Mouse (Mus musculus) natural killer cell, adult 2 months (primary cell): ENCODE results near the gene Dmap1.

ENCODE experiments used
- DNase-seq, 2 experiments: peaks; one replicate each; pipeline ENCODE4 v3.0.0; 2022; ENCODE audit warnings: low spot score in 2 of 2

The Dmap1 gene

DNA sequence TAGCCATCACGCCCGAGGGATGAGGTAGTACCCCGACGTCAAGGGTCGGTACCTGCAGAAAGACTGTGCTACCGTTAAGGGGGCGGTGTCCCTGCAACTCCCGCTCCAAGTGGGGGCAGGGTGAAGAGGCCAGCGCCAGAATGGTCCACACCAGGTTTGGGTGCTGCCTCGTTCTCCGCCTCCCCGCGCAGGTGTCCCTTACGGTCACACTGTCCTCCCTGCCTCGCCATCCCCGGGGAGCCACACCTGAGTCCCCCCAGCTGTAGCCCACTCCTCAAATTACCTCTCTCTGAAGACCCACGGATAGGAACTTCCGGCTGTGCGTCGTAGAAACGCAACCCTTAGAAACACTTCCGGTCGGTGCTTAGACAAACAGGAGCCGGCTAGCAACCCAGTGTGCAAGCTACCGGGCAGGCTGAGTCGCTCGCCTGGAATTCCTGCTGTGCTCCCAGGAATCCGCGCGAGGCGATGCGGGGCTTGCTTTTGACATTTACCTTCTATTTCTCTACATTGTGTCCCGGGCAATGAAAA, at the start of gene Dmap1:
TSS of gene Dmap1 (minus strand) at position 343 of the 531 bp plus-strand sequence.
- DNase-seq = peak; percentile 76 to 81

DNA sequence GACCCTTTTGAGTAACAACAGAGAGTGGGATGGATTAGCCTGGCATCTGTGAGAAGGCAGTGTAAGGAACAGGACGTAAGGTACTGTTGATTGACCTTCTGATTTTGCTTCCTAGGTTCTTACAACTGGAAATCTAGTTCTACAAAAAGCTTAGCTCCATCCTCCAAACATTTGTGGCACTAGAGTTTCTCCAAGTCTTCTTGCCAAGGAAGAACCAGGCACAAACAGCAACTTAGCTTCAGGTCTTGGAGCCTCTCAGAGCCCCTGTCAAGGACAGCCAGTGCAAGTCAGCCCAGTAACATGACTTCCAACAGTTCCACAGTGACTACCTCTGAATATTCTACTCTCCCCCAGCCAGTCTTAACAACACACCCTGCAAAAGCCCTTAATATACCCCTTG, 42.0 kb upstream of the Dmap1 start, which contains the start of gene Gm12845:
TSS of gene Gm12845 (plus strand) at position 301 of the 400 bp plus-strand sequence.
- no peak for DNase-seq

DNA sequence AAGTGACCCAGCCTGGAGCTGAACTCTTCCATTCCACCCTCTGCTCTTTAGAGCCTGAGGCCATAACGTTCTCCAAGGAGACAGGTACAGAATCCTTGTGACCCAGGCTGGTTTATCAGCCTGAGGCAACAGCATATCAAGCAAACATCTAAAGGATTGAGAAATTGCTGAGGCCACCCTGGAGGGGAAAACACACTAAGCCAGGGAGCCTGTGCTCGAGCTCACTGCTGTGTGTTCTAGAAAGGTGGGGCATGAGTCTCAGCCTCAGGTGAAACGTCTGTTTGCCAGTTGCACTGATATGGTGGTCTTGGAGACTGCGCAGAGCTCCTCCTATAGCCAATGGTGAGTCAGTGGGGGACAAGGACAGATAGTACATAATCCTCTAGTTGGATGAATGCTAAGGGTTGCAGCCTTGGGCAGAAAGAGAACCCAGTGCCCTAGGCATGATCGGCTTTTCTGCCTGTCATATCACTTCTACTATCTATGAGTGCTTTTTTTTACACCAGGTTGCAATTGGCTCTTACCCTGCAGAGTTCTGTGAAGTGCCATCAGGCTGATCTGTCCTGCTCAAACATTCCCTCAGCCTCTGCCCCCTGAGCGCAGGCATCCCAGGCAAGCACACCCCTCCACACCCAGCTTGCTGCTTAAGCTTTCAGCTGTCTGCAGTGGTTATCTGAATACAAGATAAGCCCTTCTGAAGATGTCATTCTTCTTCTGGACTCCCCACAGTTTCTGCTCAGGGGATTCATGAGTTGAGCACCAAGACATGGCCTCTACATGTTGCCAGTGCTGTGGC, 31.4 kb upstream of the Dmap1 start:
- DNase-seq = no peak

DNA sequence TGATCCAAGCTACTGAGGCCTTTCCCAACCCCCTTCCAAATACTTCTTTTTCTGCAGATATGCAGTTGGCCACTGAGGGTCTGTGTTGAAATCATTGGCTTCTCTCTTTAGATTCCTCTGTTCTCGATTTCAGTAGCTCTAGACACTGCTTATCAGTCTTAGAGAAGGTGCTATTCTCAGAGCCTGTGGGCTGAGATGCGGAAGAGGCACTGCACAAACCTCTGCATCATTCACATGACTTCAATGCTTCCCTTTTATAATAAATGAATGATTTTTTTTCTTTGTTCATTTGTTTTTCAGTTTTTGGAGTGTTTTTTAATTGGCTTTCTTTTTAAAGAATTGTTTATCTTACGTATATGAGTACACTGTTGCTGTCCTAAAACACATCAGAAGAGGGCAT, 30.2 kb upstream of the Dmap1 start:
- DNase-seq = no peak

DNA sequence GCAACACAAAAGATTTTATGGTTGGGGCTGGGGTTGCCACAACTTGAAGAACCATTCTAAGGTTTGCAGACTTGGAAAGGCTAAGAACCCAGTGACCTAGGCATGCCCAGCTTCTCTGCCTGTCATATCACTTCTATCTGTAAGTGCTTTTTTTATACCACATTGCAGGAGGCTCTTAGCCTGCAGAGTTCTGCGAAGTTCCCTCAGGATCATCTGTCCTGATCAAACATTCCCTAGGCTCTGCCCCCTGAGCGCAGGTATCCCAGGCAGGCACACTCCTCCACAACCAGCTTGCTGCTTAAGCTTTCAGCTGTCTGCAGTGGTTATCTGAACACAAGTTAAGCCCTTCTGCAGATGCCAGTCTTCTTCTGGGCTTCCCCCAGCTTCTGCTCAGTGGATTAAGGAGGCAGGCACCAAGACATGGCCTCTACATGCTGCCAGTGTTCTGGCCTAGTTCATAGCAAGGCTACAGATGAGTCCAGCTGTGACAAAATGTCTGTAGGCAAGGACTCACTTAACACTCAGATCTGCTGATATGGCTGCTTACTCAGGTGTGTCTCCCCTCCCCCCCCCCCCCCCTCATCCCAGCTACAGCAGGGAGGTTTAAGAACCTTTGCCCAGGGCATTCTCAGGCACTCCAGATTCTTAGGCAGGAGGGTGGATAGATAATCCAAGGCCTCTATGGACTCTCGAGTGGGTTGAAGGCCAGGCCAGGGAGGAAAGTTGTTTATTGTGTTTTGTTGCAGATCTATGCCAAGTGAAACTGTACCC, 26.9 kb upstream of the Dmap1 start:
- DNase-seq = no peak

DNA sequence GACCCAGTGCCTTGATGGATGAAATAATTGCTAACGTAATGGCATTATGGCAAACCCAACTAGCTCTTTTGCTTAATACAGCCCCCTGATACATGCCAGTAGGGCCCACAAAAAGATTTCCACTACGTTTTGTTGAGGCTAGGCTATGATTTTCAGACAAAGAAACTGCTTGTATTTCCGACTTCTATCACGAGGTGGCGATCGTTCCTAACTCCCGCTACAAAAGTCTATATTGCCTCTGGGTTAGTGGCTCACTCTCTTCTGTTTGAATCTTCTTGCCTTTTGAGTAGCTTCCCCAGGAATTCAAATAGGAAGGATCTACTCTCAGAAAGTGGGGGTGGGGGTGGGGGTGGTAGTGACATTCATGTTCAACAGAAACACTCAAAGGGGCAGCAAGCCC, 23.3 kb upstream of the Dmap1 start:
- peak in 1 of 2 experiments; percentile 17 for DNase-seq

DNA sequence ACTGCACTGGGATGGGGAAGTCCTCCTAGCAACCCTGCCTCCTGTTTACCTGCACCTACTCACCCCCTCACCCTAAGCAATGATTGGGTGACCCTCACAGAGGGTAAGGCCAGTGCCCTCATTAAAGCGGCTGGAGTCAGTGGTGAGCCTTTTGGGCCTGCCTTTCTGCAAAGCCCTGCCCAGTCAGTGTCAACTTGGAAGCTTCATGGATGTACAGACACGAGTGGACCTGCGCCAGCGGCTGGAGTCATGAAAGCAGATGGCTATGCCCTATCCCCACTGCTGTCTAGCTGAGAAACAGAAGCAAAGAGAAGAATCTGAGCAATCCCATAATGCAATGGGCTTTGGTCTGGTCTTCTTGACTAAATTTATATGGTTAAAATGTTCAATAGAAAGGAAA, 4.3 kb upstream of the Dmap1 start:
- DNase-seq = no peak

DNA sequence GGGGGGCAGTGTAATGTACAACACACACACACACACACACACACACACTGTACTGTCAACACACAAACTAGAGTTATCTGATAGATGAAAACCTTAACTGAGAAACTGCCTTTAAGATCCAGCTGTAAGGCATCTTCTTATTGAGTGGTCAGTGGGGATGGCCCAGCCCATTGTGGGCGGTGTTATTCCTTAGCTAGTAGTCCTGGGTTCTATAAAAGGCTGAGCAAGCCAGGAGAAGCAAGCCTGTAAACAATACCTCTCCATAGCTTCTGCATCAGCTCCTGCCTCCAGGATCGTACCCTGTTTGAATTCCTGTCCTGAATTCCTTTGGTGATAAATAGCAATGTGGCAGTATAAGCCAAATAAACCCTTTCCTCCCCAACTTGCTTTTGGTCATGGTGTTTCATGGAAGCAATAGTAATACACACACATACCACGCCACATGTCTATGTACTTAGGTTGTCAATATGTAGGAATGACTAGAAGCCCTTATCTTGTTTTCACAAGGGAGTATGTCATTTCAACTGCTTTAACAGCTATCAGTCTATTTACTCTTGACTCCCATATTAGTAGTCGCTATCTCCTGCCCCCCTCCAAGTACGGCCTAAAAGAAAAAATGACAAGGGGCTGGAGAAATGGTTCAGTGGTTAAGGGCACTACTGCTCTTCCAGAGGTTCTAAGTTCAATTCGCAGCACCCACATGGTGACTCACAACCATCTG, 1.1 kb upstream of the Dmap1 start:
- no peak for DNase-seq

DNA sequence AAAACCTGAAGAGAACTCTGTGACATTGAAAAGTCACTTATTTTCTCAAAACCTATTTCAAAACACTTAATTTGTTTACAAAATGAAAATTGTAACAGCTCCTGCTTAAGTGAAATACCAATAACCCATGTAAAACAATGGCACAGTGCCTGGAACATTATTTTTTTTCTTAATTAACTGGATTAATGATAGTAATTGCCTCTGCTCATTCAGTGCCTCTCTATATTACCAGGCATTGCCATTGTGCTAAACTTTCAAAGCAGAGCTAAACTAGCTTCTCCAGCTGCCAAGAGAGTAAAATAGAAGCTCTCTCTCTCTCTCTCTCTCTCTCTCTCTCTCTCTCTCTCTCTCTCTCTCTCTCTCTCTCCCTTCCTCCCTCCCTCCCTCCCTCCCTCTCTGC, 390 bp upstream of the Dmap1 start:
- DNase-seq = no peak

DNA sequence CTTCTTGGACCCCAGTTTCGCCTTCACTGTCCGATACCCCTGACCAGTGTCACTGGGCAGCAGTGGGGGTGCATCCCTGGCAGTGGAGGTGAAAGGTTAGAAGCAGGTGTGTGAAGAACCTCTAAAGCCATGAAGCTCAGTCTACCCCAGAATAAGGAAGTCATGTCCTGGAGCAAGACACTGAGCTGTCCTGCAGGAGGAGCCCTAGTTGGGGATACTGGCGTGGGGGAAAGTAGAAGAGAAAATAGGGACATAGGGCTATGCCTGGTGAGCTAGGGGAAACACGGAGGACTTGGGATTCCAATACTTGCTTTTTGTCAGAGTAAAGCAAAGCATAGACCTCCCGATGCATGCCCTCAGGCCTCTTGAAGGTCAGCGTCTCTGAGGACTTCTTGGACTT, 1.1 kb downstream of the Dmap1 start:
- DNase-seq = no peak

DNA sequence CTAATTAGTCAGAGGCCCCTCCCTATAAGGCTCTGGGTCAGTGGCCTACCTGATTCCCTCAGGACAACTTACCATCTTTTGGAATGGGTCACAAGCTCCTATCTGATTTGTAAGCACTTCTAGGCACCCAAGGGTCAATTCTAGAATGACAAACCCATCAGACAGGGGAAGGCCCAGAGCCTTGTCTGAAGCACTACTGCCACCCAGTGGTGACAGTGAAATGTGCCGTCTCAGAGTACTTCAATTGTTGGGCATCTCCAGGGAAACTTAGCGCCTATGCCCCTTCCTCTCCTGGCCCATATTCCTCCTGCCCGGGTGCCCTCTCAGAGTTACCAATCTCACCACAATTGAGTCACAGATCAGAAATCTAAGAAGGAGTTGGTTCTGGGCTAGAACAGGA, 5.2 kb downstream of the Dmap1 start:
- peak; percentile 42 to 60 for DNase-seq

DNA sequence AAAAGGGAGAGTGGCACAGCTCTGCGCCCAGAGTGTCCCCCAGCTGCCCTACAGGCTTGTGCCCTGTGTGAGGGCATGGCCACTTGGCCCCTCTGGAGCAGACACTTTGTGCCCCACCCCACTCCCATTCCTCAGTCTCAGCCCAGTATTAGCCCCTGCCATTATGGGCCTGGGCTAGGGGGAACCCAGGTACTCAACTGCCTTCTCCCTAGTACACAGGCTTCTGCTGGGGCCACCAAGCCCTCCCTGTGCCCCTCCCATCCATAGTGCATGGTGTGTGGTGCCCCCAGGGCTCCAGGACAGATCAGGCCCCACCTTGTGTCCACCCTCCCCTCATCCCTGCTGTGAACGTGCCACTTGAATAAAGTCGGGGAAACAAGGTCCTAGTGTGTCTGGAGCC, 8.2 kb downstream of the Dmap1 start:
- no peak for DNase-seq

DNA sequence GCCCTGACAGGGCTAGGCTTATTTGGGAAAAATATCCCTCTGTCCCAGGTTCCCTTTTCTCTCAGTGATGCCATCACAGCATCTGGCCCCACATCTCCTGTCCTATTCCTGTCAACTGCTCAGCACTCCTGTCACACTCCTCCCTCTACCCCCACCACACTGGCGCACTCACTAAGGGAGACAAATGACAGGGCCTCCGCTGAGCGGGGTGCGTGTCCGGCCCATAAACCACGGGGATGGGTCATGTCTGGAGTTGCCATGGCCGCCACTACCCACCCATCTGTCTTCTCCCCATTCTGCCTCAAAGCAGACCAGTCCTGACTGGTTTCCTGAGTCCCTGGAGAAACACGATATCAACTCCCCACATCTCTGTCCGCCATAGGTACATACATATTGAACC, 10.0 kb downstream of the Dmap1 start:
- DNase-seq = no peak

DNA sequence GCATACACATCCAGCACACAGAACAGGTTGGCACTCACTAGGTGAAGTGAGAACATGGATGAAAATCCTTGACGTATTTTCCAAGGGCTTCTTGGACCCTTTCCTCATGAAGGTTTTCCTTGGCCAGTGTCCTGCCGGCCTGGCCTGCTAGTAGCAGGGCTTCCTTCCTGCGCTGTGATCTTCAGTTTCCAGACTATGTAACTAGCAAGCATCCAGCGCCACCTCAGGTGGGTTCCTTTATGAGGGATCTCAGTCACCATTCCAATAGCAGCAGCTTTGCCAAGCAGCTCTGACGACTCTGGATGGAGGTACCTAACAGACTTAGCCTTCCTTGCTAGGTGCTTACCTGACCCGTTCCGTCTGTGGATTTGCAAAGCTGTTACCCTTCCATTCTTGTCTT, 12.2 kb downstream of the Dmap1 start:
- no peak for DNase-seq

DNA sequence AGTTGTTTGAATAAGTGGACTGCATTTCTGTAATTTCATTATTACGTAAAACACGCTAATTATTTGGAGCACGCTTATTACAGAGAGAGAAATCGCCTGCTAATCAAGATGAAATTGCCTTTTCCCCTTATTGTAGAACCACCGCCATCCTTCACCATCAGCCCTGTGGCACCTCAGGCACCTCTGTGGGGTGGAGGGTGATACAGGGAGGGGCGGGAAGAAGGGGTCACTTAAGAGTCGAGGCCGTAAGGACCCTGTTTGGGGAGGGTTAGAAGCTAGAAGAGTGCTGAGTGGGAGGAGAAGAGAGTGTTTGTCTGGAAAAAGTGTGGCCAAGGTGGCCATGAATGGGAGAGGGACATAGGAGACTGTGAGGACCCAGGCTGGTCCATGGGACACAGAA, 16.0 kb downstream of the Dmap1 start:
- no peak for DNase-seq

DNA sequence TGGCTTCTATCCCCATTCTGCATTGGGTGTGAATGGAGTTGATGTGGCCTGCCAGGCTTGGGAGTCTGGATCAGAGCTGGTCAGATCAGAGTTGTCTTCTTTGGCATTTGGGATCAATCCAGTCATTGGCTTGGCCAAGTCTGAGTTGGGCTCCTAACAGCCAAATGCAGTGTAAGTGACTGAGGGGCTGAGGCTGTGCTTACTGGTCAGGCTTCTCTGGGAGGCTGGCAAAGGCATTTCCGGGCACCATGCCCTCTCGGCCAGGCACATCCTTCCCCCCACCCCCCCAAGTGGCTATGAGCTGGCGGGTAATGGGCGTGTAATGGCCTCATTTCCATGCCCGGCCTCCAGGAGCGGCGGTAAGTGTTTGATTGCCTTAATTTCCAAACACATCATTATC, 16.5 kb downstream of the Dmap1 start:
- no peak for DNase-seq

DNA sequence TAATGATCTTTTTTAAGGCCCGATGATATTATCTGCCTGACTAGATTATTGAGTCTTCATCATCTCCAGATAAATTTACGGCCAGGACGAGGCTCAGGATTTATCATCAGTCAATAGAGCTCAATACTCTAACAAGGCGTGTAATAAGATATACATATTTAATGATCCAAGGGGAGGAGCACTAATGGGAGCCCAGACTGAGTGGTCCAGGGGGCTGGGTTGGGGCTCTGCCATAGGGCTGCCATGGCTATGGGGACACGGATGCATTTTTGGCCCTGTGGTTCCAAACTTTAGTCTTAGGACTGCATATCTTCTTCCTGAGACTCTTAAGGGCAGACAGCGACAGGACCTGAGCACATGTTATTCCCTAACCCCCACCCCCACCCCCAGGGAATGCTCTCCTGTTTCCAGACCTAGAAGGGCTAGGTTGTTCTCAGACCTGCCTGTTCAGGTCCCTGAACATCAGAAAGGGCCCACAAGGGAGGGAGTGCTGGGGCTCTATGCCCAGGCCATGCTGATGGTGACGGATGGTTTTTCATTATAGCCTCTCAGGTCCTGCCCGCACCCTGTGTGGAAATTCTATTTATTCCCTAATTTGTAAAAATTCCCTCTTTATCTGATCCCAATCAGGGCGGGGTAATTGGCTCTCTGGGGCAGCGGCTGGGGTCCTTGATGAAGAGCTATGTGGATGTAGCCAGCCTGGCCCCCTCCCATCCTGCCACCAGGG, 17.5 kb downstream of the Dmap1 start:
- no peak for DNase-seq

DNA sequence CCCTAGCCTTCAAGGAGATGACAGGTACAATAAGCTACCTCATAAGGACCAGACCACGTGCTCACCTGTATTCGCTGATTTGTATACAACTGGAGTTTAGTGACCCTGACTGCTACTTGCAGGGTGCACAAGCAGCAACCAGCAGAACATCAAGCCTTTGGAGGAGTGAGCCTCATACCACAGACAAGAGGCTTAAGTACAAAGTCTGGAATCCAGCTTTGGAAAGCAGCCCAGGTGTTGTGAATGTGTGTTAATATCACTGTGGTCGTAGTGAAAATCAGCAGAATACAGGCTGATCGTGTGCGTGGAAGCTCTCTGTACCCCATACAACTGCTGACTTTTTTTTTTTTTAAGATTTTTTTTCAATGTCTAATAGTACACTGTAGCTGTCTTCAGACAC, 22.1 kb downstream of the Dmap1 start:
- DNase-seq = no peak

DNA sequence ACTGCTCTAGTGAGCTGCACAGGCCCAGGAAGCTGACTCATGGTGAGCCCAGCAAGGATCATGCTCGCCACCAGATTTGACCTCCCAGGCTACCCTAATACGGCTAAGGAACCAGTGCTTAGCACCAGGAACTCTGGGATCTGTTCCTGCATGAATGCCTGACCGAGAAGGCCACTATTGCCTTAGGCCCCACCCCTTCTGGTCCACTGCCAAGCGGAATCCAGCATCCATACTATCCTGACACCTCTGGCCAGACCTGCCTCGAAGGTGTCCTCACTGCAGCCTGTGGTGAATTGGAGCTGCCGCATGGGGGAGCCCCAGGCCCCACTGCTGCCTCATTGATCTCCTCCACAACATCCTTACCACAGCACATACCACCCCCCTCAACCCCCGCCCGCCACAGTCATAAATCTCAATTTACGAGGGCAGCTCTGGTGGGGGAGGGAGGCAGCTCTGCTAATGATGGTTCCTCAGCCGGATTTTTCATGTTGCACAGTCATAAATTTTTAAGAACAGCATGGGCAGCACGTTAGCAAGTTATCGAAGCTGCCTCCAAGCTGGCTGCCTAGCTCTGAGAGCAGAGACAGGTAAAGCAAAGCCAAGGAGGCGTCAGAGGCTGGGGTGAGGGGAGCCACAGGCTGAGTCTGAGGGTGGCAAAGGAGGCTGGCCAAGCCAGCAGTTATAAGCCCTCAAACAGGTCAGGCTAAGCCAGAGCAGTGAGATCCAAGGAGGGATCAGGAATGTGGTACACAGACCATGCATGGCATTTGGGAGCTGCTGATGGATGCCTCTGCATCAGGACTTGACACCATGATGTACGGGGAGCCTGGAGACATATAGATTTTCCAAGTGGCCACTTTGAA, 23.3 kb downstream of the Dmap1 start:
- DNase-seq = no peak

DNA sequence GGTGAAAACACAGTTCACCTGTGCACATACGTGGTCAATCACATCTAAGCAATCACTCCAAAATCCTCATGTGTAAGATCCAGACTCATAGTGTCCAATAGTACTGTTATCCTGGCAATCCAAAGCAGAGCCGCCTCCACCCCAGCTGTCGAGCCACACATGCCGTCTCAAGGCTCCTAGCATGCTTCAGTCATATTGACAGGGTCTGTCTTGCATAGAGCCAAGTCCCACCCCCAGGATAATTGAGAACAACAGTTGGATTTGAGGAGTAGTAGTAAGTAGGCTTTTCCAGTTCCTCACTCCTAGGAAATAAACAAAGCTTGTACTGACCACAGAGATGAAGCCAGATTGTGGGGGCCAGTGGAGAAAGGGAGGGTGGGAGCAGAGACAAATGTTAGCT, 24.4 kb downstream of the Dmap1 start:
- DNase-seq = no peak

DNA sequence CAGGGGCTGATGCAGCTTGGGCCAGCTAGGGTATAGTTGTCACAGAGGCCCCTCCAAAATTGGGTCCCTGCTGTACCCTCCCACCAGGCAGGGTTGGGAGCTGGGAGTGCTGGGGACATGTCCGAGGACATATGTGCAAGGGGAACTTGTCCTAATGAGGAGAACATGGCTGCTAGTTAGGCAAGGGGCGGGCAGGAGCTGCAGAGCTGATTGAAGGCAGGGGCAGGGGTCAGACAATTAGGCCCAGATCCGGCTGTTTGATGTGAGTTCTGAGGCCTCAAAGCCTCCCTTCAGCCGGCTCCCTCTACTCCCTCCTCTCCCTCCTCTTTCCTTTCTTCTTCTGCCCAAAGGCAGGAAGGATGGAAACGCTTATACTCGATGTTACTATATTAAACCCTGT, 25.1 kb downstream of the Dmap1 start:
- DNase-seq = no peak
